Mouse (Mus musculus): ENCODE measurements around the gene Cep19.

- TF ChIP-seq CTCF (IDR thresholded peaks at IDR 0.05; ENCODE audit: control insufficient read depth, insufficient read depth, low read length) (no peak), POLR2A (IDR thresholded peaks at IDR 0.05; ENCODE audit: borderline replicate concordance, control insufficient read depth, low read depth, low read length) (no peak)
Measured at GRCm38 (mm10) chr16:32114406-32114805, 14.8 kb downstream of the Cep19 start.

All from bone marrow, adult 2 months (tissue).